Mouse (Mus musculus) activated CD4-positive, CD25-positive, alpha-beta regulatory T cell, adult 4 months (primary cell): ENCODE results near the gene Zc3hav1. TPM values are rescaled to one million over a fixed set of nuclear protein-coding genes. Genes with fewer than 3 reads are reported as not detected.

Experiments used
- ATAC-seq: one replicate; pipeline ENCODE4 v1.8.0; 2017
- polyA plus RNA-seq, 2 experiments: library from polyadenylated mRNA; unstranded; fragments of 100-300 nt; shearing (Covaris generic); gene quantifications; one replicate each; pipeline ENCODE4 v1.2.1; 2017

Zc3hav1 gene
- polyA plus RNA-seq, 2 experiments from 2014 or later = 172 to 188 TPM

DNA sequence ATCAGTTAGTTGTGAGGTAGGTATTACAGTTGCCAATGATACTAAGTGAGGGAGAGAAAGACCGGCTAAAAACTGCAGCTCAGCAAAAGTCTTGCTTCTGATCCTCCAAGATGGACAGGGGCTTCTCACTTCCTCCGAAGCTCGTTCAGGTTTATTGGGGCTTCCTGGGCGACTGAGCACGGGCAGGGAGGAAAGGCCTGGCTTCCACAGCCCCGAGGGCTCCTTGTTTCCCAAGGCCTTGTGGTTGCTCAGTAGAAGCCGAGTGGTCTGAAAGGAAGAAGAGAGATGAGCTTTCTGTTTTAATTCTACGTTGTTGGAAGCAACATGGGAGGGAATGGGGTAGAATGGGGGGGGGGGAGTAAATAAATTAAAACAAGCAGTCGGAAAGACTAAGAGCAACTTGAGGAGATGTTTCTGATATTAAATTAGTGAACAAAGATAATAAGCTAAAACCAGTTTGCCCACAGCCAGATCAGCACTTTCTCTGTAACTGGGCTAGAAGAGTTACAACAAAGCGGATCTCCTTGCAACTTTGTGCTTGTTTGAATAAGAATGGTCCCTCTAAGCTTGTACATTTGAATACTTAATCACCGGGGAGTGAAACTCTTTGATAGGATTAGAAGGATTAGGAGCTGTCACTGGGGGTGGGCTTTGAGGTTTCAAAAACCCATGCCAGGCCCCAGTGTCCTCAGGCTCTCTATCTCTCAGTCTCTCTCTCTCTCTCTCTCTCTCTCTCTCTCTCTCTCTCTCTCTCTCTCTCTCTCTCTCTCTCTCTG, 61.3 kb downstream of the Zc3hav1 start:
- no peak for ATAC-seq

DNA sequence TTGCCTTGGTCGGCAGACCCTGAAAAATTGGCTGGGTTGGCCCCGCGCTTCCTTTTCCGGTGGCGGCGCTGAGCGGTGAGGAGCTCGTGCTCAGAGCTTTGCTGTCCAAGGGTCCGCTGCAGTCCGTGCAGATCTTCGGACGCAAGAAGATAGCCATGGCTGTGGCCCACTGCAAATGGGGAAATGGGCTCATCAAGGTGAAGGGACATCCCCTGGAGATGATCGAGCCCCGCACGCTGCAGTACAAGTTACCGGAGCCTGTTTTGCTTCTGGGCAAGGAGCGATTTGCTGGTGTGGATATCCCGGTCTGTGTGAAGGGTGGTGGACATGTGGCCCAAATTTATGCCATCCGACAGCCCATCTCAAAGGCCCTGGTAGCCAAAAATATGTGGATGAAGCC, 70.0 kb downstream of the Zc3hav1 start:
- ATAC-seq = no peak

DNA sequence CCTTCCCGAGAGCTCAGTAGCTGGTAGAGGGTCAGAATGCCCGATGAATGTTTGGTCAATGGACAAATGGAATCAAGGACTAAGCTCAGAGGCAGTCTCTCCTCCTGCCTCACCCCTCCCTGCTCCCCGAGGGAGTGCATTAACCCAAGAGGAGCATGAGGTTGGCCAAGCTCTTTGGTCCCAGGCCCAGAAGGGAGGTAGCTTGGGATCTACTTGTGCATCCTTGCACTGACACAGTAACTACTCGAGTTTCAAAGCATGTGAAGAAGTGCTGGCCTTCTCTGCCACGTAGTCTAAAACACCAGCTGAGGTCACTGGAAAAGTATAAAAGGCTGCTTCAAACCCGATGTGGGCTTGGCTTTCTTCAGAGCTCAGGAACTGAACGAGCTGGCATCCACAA, 89.9 kb downstream of the Zc3hav1 start:
- no peak for ATAC-seq

- ATAC-seq = no peak
Measured at GRCm38 (mm10) chr6:38263393-38264159, 90.8 kb downstream of the Zc3hav1 start.

DNA sequence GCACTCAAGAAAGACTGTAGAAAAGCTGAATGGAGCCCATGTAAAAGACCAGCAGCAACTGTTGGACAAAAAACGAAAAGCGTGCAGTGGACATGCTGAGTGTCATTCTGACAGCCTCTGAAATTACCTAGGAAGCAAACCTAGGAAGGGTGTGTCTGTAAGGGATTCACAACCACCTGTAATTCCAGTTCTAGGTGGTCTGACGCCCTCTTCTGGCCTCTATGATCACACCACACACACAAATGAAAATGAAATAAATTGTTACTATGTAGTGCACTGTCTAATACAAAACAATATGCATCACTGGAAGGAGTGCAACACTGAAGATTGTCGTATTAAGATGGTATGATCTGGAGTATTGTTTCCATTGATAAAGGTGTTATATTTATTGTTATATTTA, 92.5 kb downstream of the Zc3hav1 start:
- ATAC-seq = no peak

DNA sequence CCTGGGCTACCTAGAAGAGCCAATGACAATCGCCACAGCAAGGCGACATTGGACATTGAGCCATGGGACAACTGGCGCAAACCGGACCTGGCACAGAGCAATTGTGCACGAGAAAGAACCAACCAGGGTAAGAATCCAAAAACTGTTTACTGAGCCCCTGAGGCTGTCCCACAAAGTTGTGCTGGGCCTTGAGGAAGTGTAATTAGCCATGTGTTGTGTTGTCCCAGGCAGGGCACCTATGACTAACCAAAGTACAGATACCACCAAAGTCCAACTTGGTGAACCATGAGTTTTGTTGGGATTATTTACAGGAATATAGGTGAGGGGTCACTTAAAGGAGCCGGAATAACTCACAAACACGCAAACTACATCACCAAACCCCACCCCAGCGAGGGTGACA, 96.9 kb downstream of the Zc3hav1 start:
- no peak for ATAC-seq

- no peak for ATAC-seq
Measured at GRCm38 (mm10) chr6:38256793-38257192, 97.6 kb downstream of the Zc3hav1 start.

DNA sequence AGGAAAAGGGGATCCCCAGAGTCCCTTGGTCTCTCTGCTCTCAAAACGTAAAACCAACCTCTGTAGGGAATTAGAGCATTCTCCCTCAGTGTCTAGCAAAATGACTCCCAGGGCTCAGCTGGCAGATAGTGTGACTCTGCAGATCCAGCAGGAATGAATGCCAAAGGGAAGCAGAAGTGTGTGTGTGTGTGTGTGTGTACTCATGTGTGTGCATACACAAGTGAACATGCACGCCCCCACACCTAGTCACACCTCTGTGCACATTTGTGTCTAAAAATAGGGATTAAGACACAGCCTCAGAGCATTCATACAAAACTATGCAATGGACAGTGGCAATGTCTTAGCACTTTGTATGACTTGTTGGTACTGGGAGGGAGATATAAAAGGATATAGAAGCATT, 98.6 kb downstream of the Zc3hav1 start:
- no peak for ATAC-seq

Other genes starting within 250 kb of the Zc3hav1 start
- gene Tmem213, start 245.3 kb downstream of the Zc3hav1 start, polyA plus RNA-seq = not detected
- gene Atp6v0a4, start 230.0 kb downstream of the Zc3hav1 start, polyA plus RNA-seq = not detected
- gene D630045J12Rik, start 100.6 kb downstream of the Zc3hav1 start, polyA plus RNA-seq = under 1 TPM; 0.08 to 0.13 TPM
- under 1 TPM; 0.54 to 0.58 TPM for gene Zc3hav1l, start 55.3 kb downstream of the Zc3hav1 start, polyA plus RNA-seq
- gene Ttc26, start 26.9 kb upstream of the Zc3hav1 start, polyA plus RNA-seq = under 1 TPM in 1 of 2 experiments, not detected in 1; 0.10 TPM
- gene Ubn2, start 79.3 kb upstream of the Zc3hav1 start, polyA plus RNA-seq = 10 to 100 TPM; 20.1 to 22.2 TPM
- 10 to 100 TPM; 70.9 to 75.0 TPM for gene Fmc1, start 178.9 kb upstream of the Zc3hav1 start, polyA plus RNA-seq
- 100 to 1,000 TPM; 101 to 117 TPM for gene Luc7l2, start 196.7 kb upstream of the Zc3hav1 start, polyA plus RNA-seq